Mouse (Mus musculus): ENCODE results near the gene Fam71e1. TPM values are rescaled to one million over a fixed set of nuclear protein-coding genes. Genes with fewer than 3 reads are reported as not detected.

The Fam71e1 gene
- polyA plus RNA-seq (2015; fragmentation: Nextera tagmentation; extraction: Ambion mirVana), result 20.4 and 23.7 TPM in 2 replicates

DNA sequence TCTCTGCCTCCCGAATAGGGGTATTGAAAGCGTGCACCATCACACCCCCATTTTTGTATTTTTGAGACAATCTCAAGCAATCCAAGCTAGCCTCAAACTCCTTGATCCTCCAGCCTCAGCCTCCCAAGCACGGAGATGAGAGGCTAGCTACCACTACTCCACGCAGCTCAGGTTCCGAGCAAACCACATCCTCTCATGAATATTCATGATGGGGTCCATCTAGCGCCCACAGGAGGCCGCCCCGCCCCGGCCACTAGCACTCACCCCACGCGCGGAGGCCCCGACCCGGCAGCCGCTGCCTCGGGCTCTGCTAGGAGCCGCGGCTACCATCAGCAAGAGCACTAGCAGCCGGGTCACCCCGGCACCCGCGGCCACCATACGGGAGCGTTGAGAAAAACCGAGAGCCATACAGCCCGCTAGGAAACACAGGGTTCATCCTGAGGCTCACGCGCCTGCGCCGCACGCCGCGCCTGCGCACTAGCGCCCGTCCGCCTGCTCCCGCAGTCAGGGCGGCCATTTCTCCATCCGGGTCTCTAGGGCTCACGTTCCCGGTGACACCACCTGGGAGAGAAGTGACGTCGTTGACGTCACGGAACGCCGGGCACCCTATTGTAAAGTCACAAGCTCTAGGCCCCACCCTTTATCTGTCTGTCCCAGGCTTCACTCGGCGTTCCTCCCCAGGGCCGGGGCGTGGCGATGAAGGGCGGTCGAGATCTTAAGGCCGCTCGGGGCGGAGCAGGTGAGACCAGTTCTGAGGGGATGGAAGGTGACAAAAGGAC, at the start of gene Fam71e1, which contains the start of gene Emc10:
Gene Fam71e1, plus strand, starts transcription at position 590 of the 779 bp plus-strand sequence.
Gene Emc10, minus strand, starts transcription at position 538 of the 779 bp plus-strand sequence.
- WGBS, result under 1% methylated on average over 56 of the region's 58 CpGs
- Histone ChIP-seq H3K4me1 (ENCODE audit: control insufficient read depth, insufficient read depth, low read depth, low read length) (peaks cover 18% of the 10 kb centered on the region), H3K4me3 (ENCODE audit: low read length) (peak within 1 kb of the TSS; percentile 76), H3K27me3 (replicated peaks; ENCODE audit: control insufficient read depth, insufficient read depth, low read length) (no peaks in the 10 kb centered on the region), H3K36me3 (ENCODE audit: control insufficient read depth, insufficient read depth, low read length) (peaks cover 16% of the 10 kb centered on the region), H3K4me2 (ENCODE audit: low read length) (peak within 1 kb of the TSS; percentile 88), H3K27ac (ENCODE audit: low read depth, low read length) (peak within 1 kb of the TSS; percentile 94), H3K9me3 (ENCODE audit: control insufficient read depth, low read length) (no peaks in the 10 kb centered on the region), H3K9ac (ENCODE audit: low read depth, low read length) (peak within 1 kb of the TSS; percentile 95)
- peak; percentile 96 for ATAC-seq

DNA sequence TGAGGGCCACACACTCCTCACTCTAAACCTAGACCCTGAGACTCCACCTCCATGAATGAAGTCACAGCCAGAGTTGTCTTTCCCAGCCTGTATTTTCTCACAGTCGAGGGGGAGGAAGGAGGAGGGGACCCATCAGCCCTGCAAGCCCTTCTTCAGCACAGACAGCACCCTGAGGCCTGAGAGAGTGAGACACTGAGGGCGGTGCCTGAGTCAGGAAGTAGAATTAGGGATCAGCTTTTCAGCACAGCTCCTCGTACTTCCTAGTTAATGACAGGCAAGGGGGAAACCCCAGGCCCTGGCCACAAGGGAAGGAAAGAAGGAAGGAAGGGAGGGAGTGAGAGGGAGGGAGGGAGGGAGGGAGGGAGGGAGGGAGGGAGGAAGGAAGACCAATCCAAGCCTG, 43.1 kb upstream of the Fam71e1 start:
- Histone ChIP-seq H3K36me3 (ENCODE audit: control insufficient read depth, insufficient read depth, low read length) (peaks cover 27% of the 10 kb centered on the region), H3K4me2 (ENCODE audit: low read length) (no peak overlapping the region), H3K27ac (ENCODE audit: low read depth, low read length) (no peak overlapping the region)

DNA sequence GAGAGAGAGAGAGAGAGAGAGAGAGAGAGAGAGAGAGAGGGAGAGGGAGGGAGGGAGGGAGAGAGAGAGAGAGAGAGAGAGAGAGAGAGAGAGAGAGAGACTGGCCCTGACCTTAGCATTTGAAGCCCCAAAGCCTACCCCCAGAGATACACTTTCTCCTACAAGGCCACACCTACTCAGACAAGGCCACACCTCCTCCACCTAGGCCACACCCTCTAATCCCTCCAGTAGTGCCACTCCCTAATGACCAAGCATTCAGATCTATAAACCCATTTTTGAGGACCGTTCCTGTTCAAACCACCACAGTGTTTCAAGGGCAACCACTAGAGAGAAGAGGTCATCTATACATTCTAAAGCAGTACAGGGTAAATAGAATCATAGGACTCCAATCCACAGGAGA, 40.1 kb upstream of the Fam71e1 start:
- H3K9ac ChIP-seq (ENCODE audit: low read depth, low read length), result no peak overlapping the region
- ATAC-seq, result no peak
- no peaks in the 10 kb centered on the region for H3K27me3 ChIP-seq (replicated peaks; ENCODE audit: control insufficient read depth, insufficient read depth, low read length)
- peaks cover 12% of the 10 kb centered on the region for H3K4me1 ChIP-seq (ENCODE audit: control insufficient read depth, insufficient read depth, low read depth, low read length)
- no peak overlapping the region for H3K4me3 ChIP-seq (ENCODE audit: low read length)
- no peak overlapping the region for H3K27ac ChIP-seq (ENCODE audit: low read depth, low read length)
- WGBS, result 93% methylated on average over 1 of the region's 1 CpGs
- H3K9me3 ChIP-seq (ENCODE audit: control insufficient read depth, low read length), result no peaks in the 10 kb centered on the region
- no peak overlapping the region for H3K4me2 ChIP-seq (ENCODE audit: low read length)
- H3K36me3 ChIP-seq (ENCODE audit: control insufficient read depth, insufficient read depth, low read length), result peaks cover 22% of the 10 kb centered on the region

More for the DNA sequence above, 43.1 kb upstream of the Fam71e1 start:
- H3K9me3 ChIP-seq (ENCODE audit: control insufficient read depth, low read length), result no peaks in the 10 kb centered on the region
- peak; percentile 7; the same call in 1 of the 2 replicates for ATAC-seq
- no peak overlapping the region for H3K4me3 ChIP-seq (ENCODE audit: low read length)
- peaks cover 17% of the 10 kb centered on the region for H3K4me1 ChIP-seq (ENCODE audit: control insufficient read depth, insufficient read depth, low read depth, low read length)
- WGBS, result 8% methylated on average over 3 of the region's 3 CpGs
- no peaks in the 10 kb centered on the region for H3K27me3 ChIP-seq (replicated peaks; ENCODE audit: control insufficient read depth, insufficient read depth, low read length)
- no peak overlapping the region for H3K9ac ChIP-seq (ENCODE audit: low read depth, low read length)

DNA sequence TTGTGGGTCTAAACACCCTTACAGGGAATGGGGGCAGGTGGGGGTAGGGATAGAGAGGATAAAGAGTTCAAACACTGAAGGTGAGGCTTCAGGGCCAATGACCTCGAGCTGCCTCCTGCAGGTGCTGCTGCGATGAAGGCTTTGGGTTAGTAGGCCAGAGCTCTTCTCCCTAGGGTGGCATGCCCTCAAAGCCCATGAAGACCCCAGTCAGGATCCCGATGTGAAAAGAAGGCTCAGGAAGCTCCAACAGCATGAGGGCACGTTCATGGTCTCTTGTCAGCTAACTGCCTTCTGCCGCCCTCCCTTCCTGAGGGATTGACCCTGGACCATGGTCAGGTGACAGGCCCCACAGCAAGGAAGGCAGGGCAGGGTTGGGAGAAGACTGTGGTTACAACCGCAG, 36.3 kb upstream of the Fam71e1 start:
- H3K4me2 ChIP-seq (ENCODE audit: low read length), result no peak overlapping the region
- WGBS, result 76% methylated on average over 6 of the region's 6 CpGs
- peaks cover 23% of the 10 kb centered on the region for H3K4me1 ChIP-seq (ENCODE audit: control insufficient read depth, insufficient read depth, low read depth, low read length)
- no peak overlapping the region for H3K9ac ChIP-seq (ENCODE audit: low read depth, low read length)
- no peaks in the 10 kb centered on the region for H3K27me3 ChIP-seq (replicated peaks; ENCODE audit: control insufficient read depth, insufficient read depth, low read length)
- peaks cover 37% of the 10 kb centered on the region for H3K36me3 ChIP-seq (ENCODE audit: control insufficient read depth, insufficient read depth, low read length)
- H3K4me3 ChIP-seq (ENCODE audit: low read length), result no peak overlapping the region
- no peak for ATAC-seq
- no peaks in the 10 kb centered on the region for H3K9me3 ChIP-seq (ENCODE audit: control insufficient read depth, low read length)
- no peak overlapping the region for H3K27ac ChIP-seq (ENCODE audit: low read depth, low read length)

DNA sequence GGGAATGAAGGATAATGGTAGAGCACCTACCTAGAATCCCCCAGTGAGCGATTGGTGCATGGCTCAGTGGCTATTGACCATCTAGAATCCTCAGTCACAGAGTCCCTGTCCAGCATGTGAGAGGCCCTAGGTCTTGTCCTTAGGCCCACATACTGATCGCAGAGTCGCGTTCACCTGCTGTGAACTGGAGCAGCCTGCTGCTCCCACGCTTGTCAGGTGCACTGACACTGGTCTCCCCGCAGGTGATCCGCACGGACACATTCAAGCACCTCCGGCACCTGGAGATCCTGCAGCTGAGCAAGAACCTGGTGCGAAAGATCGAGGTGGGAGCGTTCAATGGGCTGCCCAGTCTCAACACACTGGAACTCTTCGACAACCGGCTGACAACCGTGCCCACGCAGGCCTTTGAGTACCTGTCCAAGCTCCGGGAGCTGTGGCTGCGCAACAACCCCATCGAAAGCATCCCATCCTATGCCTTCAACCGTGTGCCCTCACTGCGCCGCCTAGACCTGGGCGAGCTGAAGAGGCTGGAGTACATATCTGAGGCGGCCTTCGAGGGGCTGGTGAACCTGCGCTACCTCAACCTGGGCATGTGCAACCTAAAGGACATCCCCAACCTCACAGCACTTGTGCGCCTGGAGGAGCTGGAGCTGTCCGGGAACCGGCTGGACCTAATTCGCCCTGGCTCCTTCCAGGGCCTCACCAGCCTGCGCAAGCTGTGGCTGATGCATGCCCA, 35.4 kb upstream of the Fam71e1 start:
- Histone ChIP-seq H3K9me3 (ENCODE audit: control insufficient read depth, low read length) (no peaks in the 10 kb centered on the region), H3K4me1 (ENCODE audit: control insufficient read depth, insufficient read depth, low read depth, low read length) (peaks cover 27% of the 10 kb centered on the region), H3K27me3 (replicated peaks; ENCODE audit: control insufficient read depth, insufficient read depth, low read length) (no peaks in the 10 kb centered on the region), H3K4me2 (ENCODE audit: low read length) (no peak overlapping the region), H3K4me3 (ENCODE audit: low read length) (no peak overlapping the region), H3K36me3 (ENCODE audit: control insufficient read depth, insufficient read depth, low read length) (peaks cover 37% of the 10 kb centered on the region), H3K9ac (ENCODE audit: low read depth, low read length) (no peak overlapping the region), H3K27ac (ENCODE audit: low read depth, low read length) (no peak overlapping the region)
- no peak for ATAC-seq
- 82% methylated on average over 31 of the region's 31 CpGs for WGBS

DNA sequence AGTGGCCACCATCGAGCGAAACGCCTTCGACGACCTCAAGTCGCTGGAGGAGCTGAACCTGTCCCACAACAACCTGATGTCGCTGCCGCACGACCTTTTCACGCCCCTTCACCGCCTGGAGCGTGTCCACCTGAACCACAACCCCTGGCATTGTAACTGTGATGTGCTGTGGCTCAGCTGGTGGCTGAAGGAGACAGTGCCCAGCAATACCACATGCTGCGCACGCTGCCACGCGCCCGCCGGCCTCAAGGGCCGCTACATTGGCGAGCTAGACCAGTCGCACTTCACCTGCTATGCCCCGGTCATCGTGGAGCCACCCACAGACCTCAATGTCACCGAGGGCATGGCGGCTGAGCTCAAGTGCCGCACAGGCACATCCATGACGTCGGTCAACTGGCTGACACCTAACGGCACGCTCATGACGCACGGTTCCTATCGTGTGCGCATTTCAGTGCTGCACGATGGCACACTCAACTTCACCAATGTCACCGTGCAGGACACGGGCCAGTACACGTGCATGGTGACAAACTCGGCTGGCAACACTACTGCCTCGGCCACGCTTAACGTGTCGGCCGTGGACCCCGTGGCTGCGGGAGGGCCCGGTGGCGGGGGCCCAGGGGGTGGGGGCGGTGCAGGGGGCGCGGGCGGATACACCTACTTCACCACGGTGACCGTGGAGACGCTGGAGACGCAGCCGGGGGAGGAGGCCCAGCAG, 34.7 kb upstream of the Fam71e1 start:
- H3K27me3 ChIP-seq (replicated peaks; ENCODE audit: control insufficient read depth, insufficient read depth, low read length), result no peaks in the 10 kb centered on the region
- peaks cover 34% of the 10 kb centered on the region for H3K36me3 ChIP-seq (ENCODE audit: control insufficient read depth, insufficient read depth, low read length)
- no peak for ATAC-seq
- no peak overlapping the region for H3K4me3 ChIP-seq (ENCODE audit: low read length)
- WGBS, result 64% methylated on average over 57 of the region's 57 CpGs
- no peak overlapping the region for H3K27ac ChIP-seq (ENCODE audit: low read depth, low read length)
- H3K4me2 ChIP-seq (ENCODE audit: low read length), result no peak overlapping the region
- H3K4me1 ChIP-seq (ENCODE audit: control insufficient read depth, insufficient read depth, low read depth, low read length), result peaks cover 27% of the 10 kb centered on the region
- no peak overlapping the region for H3K9ac ChIP-seq (ENCODE audit: low read depth, low read length)
- H3K9me3 ChIP-seq (ENCODE audit: control insufficient read depth, low read length), result no peaks in the 10 kb centered on the region

DNA sequence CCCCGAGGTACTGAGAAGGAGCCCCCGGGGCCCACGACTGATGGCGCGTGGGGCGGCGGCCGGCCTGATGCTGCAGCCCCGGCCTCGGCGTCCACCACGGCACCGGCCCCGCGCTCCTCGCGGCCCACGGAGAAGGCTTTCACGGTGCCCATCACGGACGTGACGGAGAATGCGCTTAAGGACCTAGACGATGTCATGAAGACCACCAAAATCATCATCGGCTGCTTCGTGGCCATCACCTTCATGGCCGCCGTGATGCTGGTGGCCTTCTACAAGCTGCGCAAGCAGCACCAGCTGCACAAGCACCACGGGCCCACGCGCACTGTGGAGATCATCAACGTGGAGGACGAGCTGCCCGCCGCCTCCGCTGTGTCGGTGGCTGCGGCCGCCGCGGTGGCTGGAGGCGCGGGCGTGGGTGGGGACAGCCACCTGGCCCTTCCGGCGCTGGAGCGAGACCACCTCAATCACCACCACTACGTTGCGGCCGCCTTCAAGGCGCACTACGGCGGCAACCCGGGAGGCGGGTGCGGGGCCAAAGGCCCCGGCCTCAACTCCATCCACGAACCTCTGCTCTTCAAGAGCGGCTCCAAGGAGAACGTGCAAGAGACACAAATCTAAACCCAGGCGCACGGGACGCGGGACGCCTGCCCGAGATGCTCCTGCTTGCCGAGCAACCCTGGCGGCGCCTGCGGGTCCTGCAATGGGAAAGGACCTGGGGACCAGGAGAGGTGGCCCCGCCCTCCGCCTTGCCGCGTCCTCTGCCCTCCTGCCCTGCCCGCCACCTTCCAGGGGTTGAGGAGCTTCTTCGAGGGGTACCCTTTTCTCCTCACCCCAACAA, 33.9 kb upstream of the Fam71e1 start:
- Histone ChIP-seq H3K4me1 (ENCODE audit: control insufficient read depth, insufficient read depth, low read depth, low read length) (peaks cover 32% of the 10 kb centered on the region), H3K36me3 (ENCODE audit: control insufficient read depth, insufficient read depth, low read length) (peaks cover 30% of the 10 kb centered on the region), H3K4me2 (ENCODE audit: low read length) (no peak overlapping the region), H3K4me3 (ENCODE audit: low read length) (no peak overlapping the region), H3K27ac (ENCODE audit: low read depth, low read length) (peak overlapping the region; percentile 56; the same call in 1 of the 2 replicates), H3K9me3 (ENCODE audit: control insufficient read depth, low read length) (no peaks in the 10 kb centered on the region), H3K27me3 (replicated peaks; ENCODE audit: control insufficient read depth, insufficient read depth, low read length) (no peaks in the 10 kb centered on the region), H3K9ac (ENCODE audit: low read depth, low read length) (0 out of 2 replicates have a peak overlapping the region, but pooled peaks have one; percentile 32)
- WGBS, result 23% methylated on average over 70 of the region's 77 CpGs
- ATAC-seq, result no peak

DNA sequence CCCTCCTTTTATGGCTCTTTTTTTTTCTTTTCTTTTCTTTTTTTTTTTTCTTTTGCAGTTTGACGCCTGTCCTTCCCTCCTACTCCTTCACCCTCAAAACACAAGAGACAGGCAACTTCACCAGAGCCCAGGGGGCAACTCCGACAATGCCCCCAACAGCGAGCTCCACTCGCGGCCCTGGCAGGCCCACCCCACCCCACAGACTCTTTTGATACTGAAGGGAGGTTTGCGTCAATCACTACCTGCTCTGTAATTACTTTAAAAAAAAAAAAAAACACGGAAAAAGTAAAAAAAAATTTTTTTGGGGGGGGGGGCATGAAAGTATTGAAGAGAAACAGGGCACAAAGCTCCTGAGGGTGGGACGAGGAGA, 33.3 kb upstream of the Fam71e1 start:
- peaks cover 28% of the 10 kb centered on the region for H3K36me3 ChIP-seq (ENCODE audit: control insufficient read depth, insufficient read depth, low read length)
- WGBS, result 43% methylated on average over 8 of the region's 8 CpGs
- H3K4me3 ChIP-seq (ENCODE audit: low read length), result no peak overlapping the region
- no peaks in the 10 kb centered on the region for H3K27me3 ChIP-seq (replicated peaks; ENCODE audit: control insufficient read depth, insufficient read depth, low read length)
- H3K27ac ChIP-seq (ENCODE audit: low read depth, low read length), result no peak overlapping the region; the same call in 1 of the 2 replicates
- H3K4me1 ChIP-seq (ENCODE audit: control insufficient read depth, insufficient read depth, low read depth, low read length), result peaks cover 32% of the 10 kb centered on the region
- ATAC-seq, result no peak
- H3K4me2 ChIP-seq (ENCODE audit: low read length), result no peak overlapping the region
- no peaks in the 10 kb centered on the region for H3K9me3 ChIP-seq (ENCODE audit: control insufficient read depth, low read length)
- H3K9ac ChIP-seq (ENCODE audit: low read depth, low read length), result no peak overlapping the region
